Mouse (Mus musculus) embryonic facial prominence, embryonic 10.5 days (tissue): ENCODE measurements at regions not wholly inside any gene's neighbourhood (a gene's known extent, or its start where the extent isn't known, plus 50 kb on each side); places are given as distances from the start of the nearest gene placed in this dataset.

ENCODE experiments used
- DNase-seq: peaks from one replicate; pipeline ENCODE4 v3.0.0-alpha.2; 2017; ENCODE audit warnings: low spot score
- H3K27ac ChIP-seq: fragments of 300-500 bp; sonication (generic); replicated peaks from 2 replicates; pipeline ENCODE4 v1.5.1; 2016; ENCODE audit warnings: mild to moderate bottlenecking
- H3K27me3 ChIP-seq: fragments of 300-500 bp; sonication (generic); replicated peaks from 2 replicates; pipeline ENCODE4 v1.6.1; 2016; ENCODE audit warnings: low read depth, mild to moderate bottlenecking; ENCODE audit not compliant: poor library complexity, severe bottlenecking
- H3K36me3 ChIP-seq: fragments of 300-500 bp; sonication (generic); replicated peaks from 2 replicates; pipeline ENCODE4 v1.6.1; 2016; ENCODE audit warnings: mild to moderate bottlenecking, moderate library complexity
- H3K4me1 ChIP-seq: fragments of 300-500 bp; sonication (generic); 2 replicates; pipeline ENCODE4 v1.6.1; 2016
- H3K4me3 ChIP-seq: fragments of 300-500 bp; sonication (generic); 2 replicates; pipeline ENCODE4 v1.5.1; 2016; ENCODE audit warnings: mild to moderate bottlenecking, moderate library complexity
- H3K9me3 ChIP-seq: fragments of 300-500 bp; sonication (generic); 2 replicates; pipeline ENCODE4 v1.6.1; 2016; ENCODE audit warnings: mild to moderate bottlenecking
- WGBS: fragments of 180-500 bp; shearing (Covaris S2); methylation state at CpG from one replicate; pipeline ENCODE4 v1.1.7; 2016; 5-methylcytosine and 5-hydroxymethylcytosine counted together

GRCm38 (mm10) chr9:32971421-32971820 lies 335.4 kb downstream of the Ets1 start:
- Histone ChIP-seq H3K36me3 (no peaks in the 10 kb centered on the region), H3K27me3 (no peaks in the 10 kb centered on the region), H3K9me3 (no peaks in the 10 kb centered on the region), H3K27ac (no peak overlapping the region), H3K4me1 (peaks cover 12% of the 10 kb centered on the region), H3K4me3 (no peak overlapping the region)
- DNase-seq = no peak
- 81% methylated on average over 5 of the region's 5 CpGs for WGBS

GRCm38 (mm10) chr9:32971926-32972325 lies 335.9 kb downstream of the Ets1 start:
- WGBS = 85% methylated on average over 7 of the region's 7 CpGs
- Histone ChIP-seq H3K36me3 (no peaks in the 10 kb centered on the region), H3K9me3 (no peaks in the 10 kb centered on the region), H3K4me1 (peaks cover 12% of the 10 kb centered on the region), H3K27ac (no peak overlapping the region), H3K27me3 (no peaks in the 10 kb centered on the region), H3K4me3 (no peak overlapping the region)
- DNase-seq = no peak

DNA sequence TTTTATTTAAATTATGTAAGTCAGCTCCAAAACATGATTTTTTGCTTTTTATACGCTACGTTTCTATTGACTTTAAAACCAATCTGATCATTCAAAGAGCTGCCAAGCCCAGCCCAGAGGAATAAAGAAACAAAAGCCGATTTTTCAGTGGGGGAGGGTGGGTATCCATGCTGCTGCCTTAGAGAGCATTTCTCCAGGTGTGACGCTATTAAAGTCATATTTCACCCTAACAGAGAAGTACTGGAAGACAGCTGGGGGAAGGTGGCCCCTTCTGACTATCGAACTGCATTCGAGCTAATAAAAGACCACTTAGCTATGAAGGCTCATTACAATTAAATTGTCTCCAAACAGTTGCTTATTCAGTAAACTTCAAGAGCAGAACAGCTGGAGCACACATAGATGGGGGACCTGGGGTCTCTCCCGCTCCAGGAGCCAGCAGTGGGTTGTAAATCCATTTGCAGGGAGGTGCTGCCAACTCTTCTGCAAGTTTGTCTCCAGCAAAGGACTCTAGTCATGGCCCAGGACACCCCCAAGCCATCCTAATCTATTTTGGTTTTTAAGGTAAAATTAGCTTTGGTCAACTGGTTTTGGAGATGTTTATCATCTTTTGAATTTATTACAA lies 336.5 kb downstream of the Ets1 start:
- Histone ChIP-seq H3K4me3 (no peak overlapping the region), H3K9me3 (no peaks in the 10 kb centered on the region), H3K4me1 (peaks cover 12% of the 10 kb centered on the region), H3K27ac (no peak overlapping the region), H3K27me3 (no peaks in the 10 kb centered on the region), H3K36me3 (no peaks in the 10 kb centered on the region)
- 88% methylated on average over 7 of the region's 7 CpGs for WGBS
- no peak for DNase-seq

DNA sequence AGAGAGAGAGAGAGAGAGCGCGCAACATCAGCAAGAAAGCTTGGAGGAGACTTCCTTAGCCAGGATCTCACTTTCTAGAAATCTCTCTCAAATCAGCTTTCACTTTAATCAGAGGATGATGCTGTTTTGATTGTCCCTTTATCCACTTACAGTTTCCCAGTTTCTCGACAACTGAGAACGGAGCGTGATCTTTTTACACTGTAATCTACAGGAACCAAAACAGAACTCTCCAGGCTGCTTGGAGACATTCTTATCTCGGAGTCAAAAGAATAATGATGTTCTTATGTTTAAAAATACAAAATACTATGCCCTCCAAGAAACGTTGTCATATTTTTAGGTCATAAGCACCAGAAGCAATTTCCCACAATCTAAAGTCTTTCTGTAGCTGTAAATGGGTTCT lies 341.7 kb downstream of the Ets1 start:
- H3K36me3 ChIP-seq = no peaks in the 10 kb centered on the region
- H3K4me3 ChIP-seq = no peak overlapping the region
- 88% methylated on average over 7 of the region's 7 CpGs for WGBS
- peaks cover 18% of the 10 kb centered on the region for H3K4me1 ChIP-seq
- no peaks in the 10 kb centered on the region for H3K27me3 ChIP-seq
- H3K9me3 ChIP-seq = no peaks in the 10 kb centered on the region
- no peak overlapping the region for H3K27ac ChIP-seq
- no peak for DNase-seq

GRCm38 (mm10) chr9:32980846-32981245 lies 344.8 kb downstream of the Ets1 start:
- H3K4me1 ChIP-seq = peaks cover 22% of the 10 kb centered on the region
- no peaks in the 10 kb centered on the region for H3K9me3 ChIP-seq
- no peaks in the 10 kb centered on the region for H3K27me3 ChIP-seq
- no peak overlapping the region for H3K4me3 ChIP-seq
- H3K36me3 ChIP-seq = no peaks in the 10 kb centered on the region
- H3K27ac ChIP-seq = no peak overlapping the region
- no peak for DNase-seq

DNA sequence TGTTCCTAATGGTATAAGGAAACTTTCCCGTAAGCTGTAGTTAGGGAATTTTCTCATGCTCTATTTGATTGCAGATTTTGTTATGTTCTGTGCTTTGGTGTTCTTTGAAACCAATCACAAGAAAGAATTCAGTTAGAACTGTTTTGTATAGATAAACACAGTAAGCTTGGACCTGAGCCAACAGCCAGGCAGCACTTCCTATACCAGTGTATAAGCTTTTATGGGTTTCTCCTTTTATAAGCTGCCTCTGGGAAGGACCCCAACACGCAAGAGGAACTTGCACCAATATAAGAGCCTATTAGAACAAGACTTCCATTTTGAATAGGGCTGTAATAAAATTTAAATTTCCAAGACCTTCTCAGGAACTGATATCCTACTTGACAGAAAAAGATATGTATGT lies 347.2 kb downstream of the Ets1 start:
- Histone ChIP-seq H3K9me3 (no peaks in the 10 kb centered on the region), H3K4me1 (peaks cover 41% of the 10 kb centered on the region), H3K27me3 (no peaks in the 10 kb centered on the region), H3K36me3 (no peaks in the 10 kb centered on the region), H3K4me3 (no peak overlapping the region), H3K27ac (no peak overlapping the region)
- no peak for DNase-seq
- WGBS = 89% methylated on average over 2 of the region's 2 CpGs

GRCm38 (mm10) chr9:32986836-32987673 lies 351.0 kb downstream of the Ets1 start:
- peak overlapping the region; percentile 43 for H3K4me3 ChIP-seq
- peaks cover 32% of the 10 kb centered on the region for H3K4me1 ChIP-seq
- DNase-seq = peak; percentile 89
- H3K9me3 ChIP-seq = no peaks in the 10 kb centered on the region
- H3K27ac ChIP-seq = peak overlapping the region; percentile 88
- no peaks in the 10 kb centered on the region for H3K36me3 ChIP-seq
- WGBS = 26% methylated on average over 9 of the region's 9 CpGs
- no peaks in the 10 kb centered on the region for H3K27me3 ChIP-seq

DNA sequence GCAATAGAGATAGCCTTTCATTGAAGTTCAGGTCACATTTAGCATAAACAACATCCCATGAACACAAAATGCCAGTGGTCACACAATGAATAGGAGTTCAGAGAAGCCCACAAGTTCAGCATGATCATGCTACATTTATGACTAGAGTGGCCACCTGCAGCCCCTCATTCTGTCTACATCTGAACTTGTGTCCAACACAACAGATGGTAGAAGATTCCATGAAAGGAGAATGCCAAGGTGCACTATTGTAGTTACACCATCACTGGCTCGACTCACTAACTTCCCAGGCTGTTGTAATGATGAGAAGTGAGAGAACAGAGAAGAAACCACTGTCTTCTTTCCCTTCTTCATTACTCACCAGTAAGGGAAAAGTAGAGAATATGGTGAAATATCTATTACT lies 353.0 kb downstream of the Ets1 start:
- Histone ChIP-seq H3K4me3 (no peak overlapping the region), H3K36me3 (no peaks in the 10 kb centered on the region), H3K27me3 (no peaks in the 10 kb centered on the region), H3K9me3 (no peaks in the 10 kb centered on the region), H3K4me1 (peaks cover 32% of the 10 kb centered on the region), H3K27ac (no peak overlapping the region)
- WGBS = 89% methylated on average over 1 of the region's 1 CpGs
- no peak for DNase-seq

DNA sequence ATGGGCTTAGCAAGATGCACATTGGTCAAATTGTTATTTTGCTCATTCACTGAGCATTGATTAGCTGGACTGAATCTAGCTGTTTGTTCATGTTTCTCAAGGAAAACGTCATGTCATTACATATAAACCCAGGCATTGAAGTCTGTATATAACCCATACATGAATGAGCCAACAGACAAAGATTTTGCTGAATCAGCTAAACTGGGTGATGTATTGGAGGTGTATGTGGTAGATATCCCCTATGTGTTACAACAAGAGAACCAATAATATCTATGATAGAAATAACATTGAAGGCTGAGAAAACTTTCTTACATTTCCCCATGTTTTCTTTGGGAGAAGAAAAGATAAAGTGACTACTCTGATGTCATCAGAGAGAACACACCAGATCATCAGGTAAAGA lies 362.3 kb downstream of the Ets1 start:
- Histone ChIP-seq H3K9me3 (peaks cover 5% of the 10 kb centered on the region; the same call in 1 of the 2 replicates), H3K4me3 (no peak overlapping the region), H3K4me1 (peaks cover 23% of the 10 kb centered on the region), H3K36me3 (no peaks in the 10 kb centered on the region), H3K27ac (no peak overlapping the region), H3K27me3 (no peaks in the 10 kb centered on the region)
- no peak for DNase-seq
- 85% methylated on average over 1 of the region's 1 CpGs for WGBS

DNA sequence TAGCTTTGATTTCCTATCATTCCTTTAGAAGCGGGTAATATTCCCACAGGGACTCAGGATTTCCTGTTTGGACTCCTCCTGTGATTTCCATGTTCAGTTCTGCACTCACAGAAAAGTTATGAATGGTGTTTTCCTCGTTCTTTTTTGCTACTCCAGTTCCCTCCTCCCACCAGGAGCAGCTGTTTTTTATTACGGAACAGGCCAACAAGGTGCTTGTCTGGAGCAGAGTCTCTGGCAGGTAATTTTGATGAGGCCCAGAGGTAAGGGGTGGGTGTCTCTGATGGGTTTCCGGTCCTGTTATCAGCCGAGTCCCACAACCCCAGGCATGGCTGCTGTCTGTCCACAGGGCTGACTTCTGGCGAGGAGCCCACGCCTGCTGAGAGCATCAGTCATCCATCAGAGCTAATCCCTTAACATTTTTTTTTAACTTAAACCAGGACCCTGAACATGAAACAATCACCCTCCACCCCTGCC lies 364.7 kb downstream of the Ets1 start:
- Histone ChIP-seq H3K4me3 (peak overlapping the region; percentile 3; the same call in 1 of the 2 replicates), H3K4me1 (peaks cover 18% of the 10 kb centered on the region), H3K36me3 (no peaks in the 10 kb centered on the region), H3K27ac (0 out of 2 replicates have a peak overlapping the region, but pooled peaks have one; percentile 54), H3K27me3 (no peaks in the 10 kb centered on the region), H3K9me3 (peaks cover 5% of the 10 kb centered on the region; the same call in 1 of the 2 replicates)
- peak; percentile 61 for DNase-seq
- 35% methylated on average over 7 of the region's 7 CpGs for WGBS

DNA sequence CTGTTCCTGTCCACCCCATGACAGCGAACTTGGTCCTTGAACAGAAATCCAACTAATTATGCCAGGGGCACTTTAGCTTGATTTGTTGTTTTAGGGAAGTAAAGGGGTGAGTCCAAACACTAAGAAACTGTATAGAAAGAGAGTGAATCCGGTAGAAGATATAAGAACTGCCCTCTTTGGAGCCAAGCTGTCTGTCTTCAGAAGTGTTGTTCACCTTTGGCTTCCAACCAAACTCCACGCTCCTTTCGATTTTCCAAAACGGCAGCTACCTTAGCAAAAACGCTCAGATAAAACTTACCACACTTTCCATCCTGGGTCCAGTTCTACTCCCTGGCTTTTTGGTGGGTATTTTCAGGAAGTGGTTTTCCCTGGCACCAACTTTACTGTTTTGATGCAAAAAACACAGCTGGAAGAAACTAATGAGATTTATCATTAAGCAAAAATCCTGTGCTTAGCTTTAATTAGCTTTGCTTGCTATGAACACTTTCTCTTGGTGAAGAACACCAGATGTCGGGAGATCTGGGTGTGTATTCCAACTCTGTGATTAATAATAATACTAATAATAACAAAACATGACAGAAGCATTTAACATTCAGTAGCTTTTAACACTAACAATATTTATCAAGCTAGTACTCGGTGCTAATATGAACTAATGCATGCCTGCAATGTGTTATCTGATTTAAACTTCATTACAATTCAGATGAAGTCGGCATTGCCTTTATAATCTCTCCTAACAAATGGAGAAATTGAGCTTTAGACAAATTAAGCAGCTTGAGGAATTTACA lies 365.3 kb downstream of the Ets1 start:
- H3K27ac ChIP-seq = no peak overlapping the region
- H3K4me3 ChIP-seq = peak overlapping the region; percentile 3; the same call in 1 of the 2 replicates
- no peaks in the 10 kb centered on the region for H3K27me3 ChIP-seq
- peaks cover 18% of the 10 kb centered on the region for H3K4me1 ChIP-seq
- DNase-seq = no peak
- WGBS = 65% methylated on average over 9 of the region's 9 CpGs
- peaks cover 5% of the 10 kb centered on the region; the same call in 1 of the 2 replicates for H3K9me3 ChIP-seq
- no peaks in the 10 kb centered on the region for H3K36me3 ChIP-seq

DNA sequence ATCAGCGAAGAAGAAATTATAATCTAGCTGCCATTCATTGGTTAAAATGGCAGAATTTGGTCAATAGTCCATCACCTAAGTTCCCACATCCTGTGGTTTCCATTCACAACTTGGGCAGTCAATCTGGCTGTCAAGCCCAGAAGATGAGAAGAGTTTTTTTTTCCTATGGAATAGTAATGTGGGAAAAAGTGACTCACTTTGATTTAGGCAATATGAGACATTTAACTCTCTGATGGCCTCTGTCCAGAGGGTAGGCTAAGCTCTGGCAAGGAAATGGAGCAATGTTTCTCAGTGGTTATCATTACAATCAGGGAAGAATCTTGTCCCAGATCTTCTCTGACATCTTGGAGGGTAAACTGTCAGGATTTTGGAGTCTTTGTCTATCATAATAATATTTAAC lies 367.9 kb downstream of the Ets1 start:
- no peak for DNase-seq
- 91% methylated on average over 1 of the region's 1 CpGs for WGBS
- Histone ChIP-seq H3K27me3 (no peaks in the 10 kb centered on the region), H3K4me3 (no peak overlapping the region), H3K9me3 (no peaks in the 10 kb centered on the region), H3K27ac (no peak overlapping the region), H3K36me3 (no peaks in the 10 kb centered on the region), H3K4me1 (peaks cover 23% of the 10 kb centered on the region)
